Mouse (Mus musculus) ES-Bruce4 (cell line): ENCODE measurements around the gene Ackr3.

Source experiments
- CTCF ChIP-seq: IDR thresholded peaks from one replicate; pipeline ENCODE4 v1.8.1; 2011; ENCODE audit warnings: low read depth, low read length
- EP300 ChIP-seq: IDR thresholded peaks from 2 replicates; pipeline ENCODE4 v1.6.1; 2011; ENCODE audit warnings: low read depth, low read length; ENCODE audit not compliant: insufficient read depth

GRCm38 (mm10) chr1:90159927-90160326 lies 43.9 kb upstream of the Ackr3 start:
- TF ChIP-seq EP300: no peak
- TF ChIP-seq CTCF: peak; percentile 75
